Mouse (Mus musculus) layer of hippocampus, adult 9-10 months (tissue): ENCODE data around the gene Phldb1.

Source experiments
- DNase-seq: peaks from one replicate; pipeline ENCODE4 v3.0.0; 2022; ENCODE audit warnings: low spot score

The Phldb1 gene

GRCm38 (mm10) chr9:44726431-44727146 lies 8.4 kb downstream of the Phldb1 start:
- DNase-seq = no peak

GRCm38 (mm10) chr9:44724665-44725064 lies 10.3 kb downstream of the Phldb1 start:
- no peak for DNase-seq

- DNase-seq = no peak
Observed at GRCm38 (mm10) chr9:44724223-44724622, 10.8 kb downstream of the Phldb1 start.

- DNase-seq = no peak
Observed at GRCm38 (mm10) chr9:44723521-44724041, 11.4 kb downstream of the Phldb1 start.

GRCm38 (mm10) chr9:44723008-44723407 lies 12.0 kb downstream of the Phldb1 start:
- DNase-seq = no peak

GRCm38 (mm10) chr9:44722575-44722974 lies 12.4 kb downstream of the Phldb1 start:
- DNase-seq = no peak

- DNase-seq = no peak
Observed at GRCm38 (mm10) chr9:44721877-44722186, 13.2 kb downstream of the Phldb1 start.

- no peak for DNase-seq
Observed at GRCm38 (mm10) chr9:44721154-44721876, 13.7 kb downstream of the Phldb1 start.

- no peak for DNase-seq
Observed at GRCm38 (mm10) chr9:44720358-44721153, 14.4 kb downstream of the Phldb1 start.

- DNase-seq = no peak
Observed at GRCm38 (mm10) chr9:44719632-44720357, 15.2 kb downstream of the Phldb1 start.

GRCm38 (mm10) chr9:44718937-44719631 lies 15.9 kb downstream of the Phldb1 start:
- DNase-seq = no peak

GRCm38 (mm10) chr9:44717822-44718242 lies 17.2 kb downstream of the Phldb1 start:
- DNase-seq = no peak

GRCm38 (mm10) chr9:44716997-44717821 lies 17.8 kb downstream of the Phldb1 start:
- no peak for DNase-seq

GRCm38 (mm10) chr9:44715705-44716362 lies 19.2 kb downstream of the Phldb1 start:
- DNase-seq = no peak

- no peak for DNase-seq
Observed at GRCm38 (mm10) chr9:44715109-44715508, 19.9 kb downstream of the Phldb1 start.

GRCm38 (mm10) chr9:44713574-44713973 lies 21.4 kb downstream of the Phldb1 start:
- DNase-seq = no peak

GRCm38 (mm10) chr9:44713080-44713479 lies 21.9 kb downstream of the Phldb1 start:
- no peak for DNase-seq

- no peak for DNase-seq
Observed at GRCm38 (mm10) chr9:44711602-44712001, 23.4 kb downstream of the Phldb1 start.

GRCm38 (mm10) chr9:44710213-44710612 lies 24.8 kb downstream of the Phldb1 start:
- no peak for DNase-seq

- no peak for DNase-seq
Observed at GRCm38 (mm10) chr9:44709600-44709999, 25.4 kb downstream of the Phldb1 start.
